Mouse (Mus musculus): ENCODE data around the gene Alox5.

The Alox5 gene

DNA sequence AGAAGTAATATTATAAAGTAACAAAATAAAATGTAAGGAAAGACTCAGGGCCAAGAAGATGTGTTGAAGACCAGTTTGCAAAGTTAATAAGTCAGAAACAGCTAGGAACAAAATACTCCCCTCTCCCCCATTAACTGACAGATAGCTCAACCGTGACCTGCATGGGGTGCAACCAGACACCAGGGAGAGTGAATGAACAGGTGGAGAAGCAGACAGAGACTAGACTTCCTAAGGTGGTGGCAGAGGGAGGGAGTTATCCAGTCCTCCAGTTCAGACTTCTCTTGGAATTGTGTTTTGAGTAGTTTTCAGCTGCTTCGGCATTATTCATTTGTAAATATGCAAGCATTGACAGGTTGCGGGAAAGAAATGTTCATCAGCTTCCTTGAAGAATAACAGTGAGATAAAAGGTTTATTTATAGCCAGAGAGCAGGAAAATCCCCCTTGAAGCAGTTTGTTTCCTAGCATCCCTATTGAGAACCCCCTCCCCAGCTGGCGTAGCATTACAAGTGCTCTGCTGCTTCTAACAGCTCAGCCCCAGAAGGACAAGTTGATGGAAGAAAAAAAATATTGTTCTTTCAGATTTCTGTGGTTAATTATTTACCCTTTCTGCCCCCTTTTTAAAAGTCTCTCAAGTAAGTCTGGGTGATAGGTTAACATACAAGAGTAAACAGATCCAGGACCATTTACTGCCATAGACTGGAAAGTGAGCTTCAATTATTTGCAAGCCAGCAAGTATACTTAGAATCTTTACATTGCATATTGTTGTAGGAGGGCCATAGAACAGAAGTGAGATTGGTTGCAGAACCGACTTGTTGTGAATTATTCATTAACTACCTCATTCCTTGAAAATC is 75.6 kb downstream of the Alox5 start:
- no peak for DNase-seq (ENCODE audit: low spot score in 2 of 2)

DNA sequence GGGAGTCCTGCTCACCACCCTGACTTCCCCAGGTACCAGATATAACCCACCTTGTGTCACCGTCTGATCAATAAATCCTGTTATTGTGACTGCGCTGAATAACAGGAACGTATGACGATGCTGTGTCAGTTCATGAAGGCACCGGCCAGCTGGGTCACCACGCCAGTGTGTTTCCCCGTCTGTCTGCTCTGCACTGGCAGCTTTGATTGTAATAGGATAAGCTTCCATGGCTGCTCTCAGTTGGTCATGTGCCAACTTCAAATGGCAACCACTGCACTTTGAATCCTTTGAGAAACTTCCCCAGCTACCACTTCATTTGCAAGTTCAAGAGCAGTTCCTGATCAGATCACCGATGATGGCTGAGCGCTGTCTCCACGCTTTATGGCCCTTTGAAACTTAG is 77.4 kb downstream of the Alox5 start:
- no peak for DNase-seq (ENCODE audit: low spot score in 2 of 2)

DNA sequence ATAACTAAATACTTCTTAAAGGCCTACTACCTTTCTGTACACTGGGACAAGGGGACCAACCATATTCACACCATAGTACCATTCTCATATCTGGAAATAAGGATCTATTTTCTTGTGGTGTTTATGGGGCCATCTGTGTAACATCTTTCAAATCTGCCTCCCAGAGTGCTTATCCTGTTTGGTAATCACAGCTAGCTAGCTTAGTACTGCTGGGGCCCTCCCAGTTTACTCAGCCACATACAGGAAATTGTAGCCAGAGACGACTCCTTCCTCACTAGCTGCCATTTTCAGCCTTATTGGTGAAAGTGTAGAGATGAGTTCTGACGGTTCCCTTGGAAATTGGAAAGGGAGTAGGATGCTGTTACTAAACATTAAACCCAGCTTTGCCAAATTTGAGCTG is 79.4 kb downstream of the Alox5 start:
- no peak for DNase-seq (ENCODE audit: low spot score in 2 of 2)

DNA sequence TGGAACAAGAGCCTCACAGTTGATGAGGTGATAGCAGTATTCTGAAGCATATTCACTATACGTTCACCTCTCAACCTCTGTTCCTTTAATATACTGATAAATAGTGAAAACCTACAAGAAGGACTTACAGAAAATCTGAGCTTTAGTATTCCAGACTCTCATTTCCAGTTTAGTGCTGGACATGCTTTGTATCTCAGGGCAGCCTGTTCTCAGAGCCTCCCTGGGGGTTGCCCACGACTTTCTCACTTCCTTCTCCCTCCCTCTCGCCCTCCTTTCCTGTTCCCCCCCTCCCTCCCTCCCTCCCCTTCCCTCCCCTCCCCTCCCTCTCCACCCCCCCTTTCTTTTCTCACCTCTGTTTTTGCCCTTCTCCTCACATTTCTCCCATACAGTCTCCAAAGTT is 80.8 kb downstream of the Alox5 start:
- no peak for DNase-seq (ENCODE audit: low spot score in 2 of 2)

DNA sequence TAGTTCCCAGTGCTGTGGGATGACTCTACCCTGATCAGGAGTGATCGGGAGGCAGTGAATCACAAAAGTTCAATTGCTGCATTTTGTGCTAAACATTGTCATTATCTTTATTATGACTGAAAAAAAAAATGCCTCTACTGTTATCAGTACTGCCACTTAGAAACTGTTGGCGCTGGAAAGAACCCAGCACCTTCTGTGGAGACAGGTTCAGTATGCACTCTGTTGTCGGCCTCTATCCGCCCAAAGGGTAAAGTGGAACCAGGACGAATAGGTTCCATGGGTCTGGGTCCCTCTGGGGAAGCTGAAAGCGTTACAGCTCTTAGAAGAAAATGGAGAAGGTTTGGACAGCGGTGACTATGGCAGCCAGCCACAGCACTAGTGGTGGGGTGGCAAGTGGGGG is 82.1 kb downstream of the Alox5 start:
- DNase-seq (ENCODE audit: low spot score in 2 of 2): no peak

DNA sequence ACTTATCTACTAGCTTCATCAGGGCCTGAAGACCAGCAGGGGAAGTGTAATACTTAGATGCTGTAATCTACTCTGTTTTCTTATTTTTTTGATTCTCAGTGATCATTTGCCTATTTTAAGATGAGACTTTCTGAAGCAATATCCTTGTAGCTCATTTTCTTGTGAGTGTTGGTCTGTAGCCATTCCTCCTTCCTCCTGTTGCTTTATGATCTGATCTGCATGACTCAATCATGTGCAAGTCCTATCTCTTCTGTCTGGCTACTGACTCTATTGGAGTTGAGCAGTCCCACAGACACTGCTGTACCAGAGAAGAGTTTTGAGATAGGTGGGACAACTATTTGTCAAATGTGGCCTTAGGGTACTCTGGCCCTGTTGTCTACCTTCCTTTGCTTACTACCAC is 86.4 kb downstream of the Alox5 start:
- DNase-seq (ENCODE audit: low spot score in 2 of 2): no peak

DNA sequence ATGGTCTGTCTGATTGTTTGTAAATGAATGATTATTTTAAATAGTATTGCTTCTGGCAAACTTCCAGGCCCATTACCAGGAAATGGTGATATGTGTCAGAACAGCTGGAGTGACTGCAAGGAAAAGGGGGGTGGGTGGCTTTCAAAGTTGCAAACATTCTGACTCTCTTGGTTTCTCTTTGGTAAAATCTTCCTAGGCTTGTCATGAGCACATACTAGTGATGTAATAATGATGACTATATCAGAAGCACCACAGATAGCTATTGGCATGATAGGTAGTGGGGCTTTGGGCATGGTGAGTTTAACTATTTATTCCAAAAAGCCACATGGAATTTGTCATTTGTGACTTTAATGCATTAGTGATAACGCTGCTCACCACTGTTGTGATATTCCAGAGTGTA is 86.8 kb downstream of the Alox5 start:
- DNase-seq (ENCODE audit: low spot score in 2 of 2): no peak

DNA sequence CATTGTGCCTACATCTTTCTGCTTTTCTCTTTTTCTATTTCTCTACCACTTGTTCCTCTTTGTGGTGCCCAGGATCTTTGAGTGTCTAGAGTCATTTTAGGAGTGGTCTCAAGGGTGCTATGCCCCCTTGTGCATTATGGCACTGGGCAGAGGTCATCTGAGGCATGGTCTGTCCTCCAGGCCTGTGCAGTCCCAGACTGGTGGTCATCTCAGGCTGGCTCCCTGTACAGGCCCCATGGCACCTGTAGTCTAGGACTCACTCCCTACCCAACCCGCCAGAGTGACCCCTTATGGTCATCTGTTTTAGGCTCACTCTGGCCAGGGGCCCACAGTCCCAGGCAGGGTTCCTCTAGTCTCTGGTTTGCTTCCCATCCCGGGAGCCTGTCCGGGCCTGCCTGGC is 89.5 kb downstream of the Alox5 start:
- no peak for DNase-seq (ENCODE audit: low spot score in 2 of 2)

DNA sequence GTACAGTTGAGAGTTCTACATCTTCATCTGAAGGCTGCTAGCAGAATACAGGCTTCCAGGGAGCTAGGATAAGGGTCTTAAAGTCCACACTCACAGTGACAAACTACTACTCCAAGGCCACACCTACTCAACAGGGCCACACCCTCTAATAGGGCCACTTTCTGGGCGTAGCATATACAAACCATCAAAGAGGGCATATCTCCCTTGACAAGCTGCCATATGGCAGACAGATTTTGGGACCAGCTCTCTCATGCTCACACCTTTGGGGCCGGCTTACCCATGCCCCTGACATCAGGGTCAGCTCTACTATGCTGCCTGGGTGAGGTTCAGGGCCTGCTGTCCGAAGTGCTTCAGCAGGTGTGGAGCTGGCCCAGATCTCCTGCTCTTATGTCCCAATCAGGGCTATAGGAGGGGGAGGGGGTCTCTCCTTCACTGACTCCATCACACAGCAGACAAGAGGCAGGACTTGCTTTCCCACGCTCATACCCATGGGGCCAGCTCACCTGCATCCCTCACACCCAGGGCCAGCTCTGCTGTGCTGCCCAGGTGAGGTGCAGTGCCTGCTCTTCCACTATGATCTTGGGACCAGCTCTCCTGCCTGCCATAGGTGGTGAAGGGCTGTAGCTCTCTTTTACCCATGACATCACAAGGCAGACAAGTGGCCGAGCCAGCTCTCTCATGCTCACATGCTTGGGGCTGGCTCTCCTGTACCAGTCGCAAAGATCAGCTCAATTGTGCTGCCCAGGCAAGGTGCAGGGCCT is 90.6 kb downstream of the Alox5 start:
- no peak for DNase-seq (ENCODE audit: low spot score in 2 of 2)

DNA sequence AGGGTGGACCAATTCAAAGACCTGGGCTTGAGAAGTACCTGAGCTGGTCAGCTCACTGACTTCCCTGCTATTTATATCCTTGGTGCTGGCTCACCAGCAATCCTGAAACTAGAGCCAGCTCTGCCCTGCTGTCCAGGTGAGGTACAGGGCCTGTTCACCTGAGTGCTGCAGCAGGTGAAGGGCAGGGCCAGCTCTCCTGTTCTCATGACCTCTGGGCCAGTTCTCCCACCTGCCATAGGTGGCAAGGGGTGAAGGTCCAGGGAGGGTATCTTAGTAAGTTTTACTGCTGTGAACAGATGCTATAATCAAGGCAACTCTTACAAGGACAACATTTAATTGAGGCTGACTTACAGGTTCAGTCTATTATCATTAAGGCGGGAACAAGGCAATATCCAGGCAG is 91.2 kb downstream of the Alox5 start:
- DNase-seq (ENCODE audit: low spot score in 2 of 2): no peak

DNA sequence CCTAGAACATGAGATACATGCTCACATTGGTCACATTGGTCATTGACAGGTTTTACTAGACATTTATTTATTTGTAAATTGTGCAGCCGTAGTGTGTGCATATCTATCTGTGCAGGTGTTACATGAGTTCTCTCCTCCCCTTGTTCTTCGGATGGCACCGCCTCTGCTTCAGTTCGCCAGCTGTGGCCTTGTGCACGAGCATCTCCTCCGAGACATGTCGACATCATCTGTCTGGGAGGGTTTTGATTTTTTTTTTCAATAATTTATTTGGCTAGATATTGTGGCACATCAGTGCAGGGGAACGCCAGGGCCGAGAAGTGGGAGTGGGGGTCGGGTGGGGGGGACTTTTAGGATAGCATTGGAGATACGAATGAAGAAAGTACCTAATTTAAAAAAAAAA is 93.0 kb downstream of the Alox5 start:
- DNase-seq (ENCODE audit: low spot score in 2 of 2): no peak

DNA sequence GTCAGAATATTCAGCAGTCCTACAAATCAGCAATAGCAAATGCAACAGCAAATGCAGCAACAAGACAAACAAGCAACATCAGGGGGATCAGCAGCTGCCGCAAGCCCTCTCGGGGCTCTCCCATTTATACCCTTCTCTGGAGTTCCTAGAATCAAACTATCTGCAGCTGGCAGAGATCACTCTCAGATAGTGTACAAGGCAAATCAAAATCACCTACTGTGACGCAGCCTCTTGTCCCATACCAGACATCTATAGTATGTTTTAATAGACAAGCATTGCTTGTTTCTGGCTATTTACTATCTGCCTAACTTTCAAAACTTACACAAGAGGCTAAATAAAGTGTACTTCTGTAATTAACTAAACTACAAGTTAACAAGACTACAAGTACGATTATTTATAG is 99.0 kb downstream of the Alox5 start:
- no peak for DNase-seq (ENCODE audit: low spot score in 2 of 2)

DNA sequence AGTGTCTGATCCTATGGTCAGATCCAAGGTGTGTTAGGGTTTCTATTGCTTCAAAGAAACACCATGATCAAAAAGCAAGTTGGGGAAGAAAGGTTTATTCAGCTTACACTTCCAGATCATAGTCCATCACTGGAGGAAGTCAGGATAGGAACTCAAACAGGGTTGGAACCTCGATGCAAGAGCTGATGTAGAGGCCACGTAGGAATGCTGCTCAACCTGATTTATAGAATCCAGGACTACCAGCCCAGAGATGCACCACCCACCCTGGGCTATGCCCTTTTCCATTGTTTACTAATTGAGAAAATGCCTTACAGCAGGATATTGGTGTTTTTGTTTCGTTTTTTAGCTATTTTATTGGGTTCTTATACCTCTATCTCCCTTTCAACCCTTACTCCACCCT is 99.5 kb downstream of the Alox5 start:
- no peak for DNase-seq (ENCODE audit: low spot score in 2 of 2)

Data from right cerebral cortex, postnatal 10 days (tissue).